Mouse (Mus musculus): ENCODE results near the gene Krt19. TPM values are rescaled to one million over a fixed set of nuclear protein-coding genes. Genes with fewer than 3 reads are reported as not detected.

Krt19 gene
- 0.55 and 0.63 TPM in 2 replicates for polyA plus RNA-seq (2015; fragmentation: Nextera tagmentation; extraction: Ambion mirVana)

GRCm38 (mm10) chr11:100148615-100149330, at the start of gene Krt19:
Gene Krt19, minus strand, starts transcription at chr11:100148665.

GRCm38 (mm10) chr11:100192992-100193391, 44.5 kb upstream of the Krt19 start, which contains the start of gene Krt9:
Gene Krt9, minus strand, starts transcription at chr11:100193246.

GRCm38 (mm10) chr11:100135731-100136130, 12.7 kb downstream of the Krt19 start, which contains the start of gene Krt15:
Gene Krt15, minus strand, starts transcription at chr11:100135928.

GRCm38 (mm10) chr11:100121466-100121865, 27.0 kb downstream of the Krt19 start, which contains the start of gene Krt13:
Gene Krt13, minus strand, starts transcription at chr11:100121566.

GRCm38 (mm10) chr11:100105576-100106122, 42.8 kb downstream of the Krt19 start, which contains the start of gene Krt36:
Gene Krt36, minus strand, starts transcription at chr11:100105626.

GRCm38 (mm10) chr11:100096141-100096540, 52.3 kb downstream of the Krt19 start, which contains the start of gene Krt35:
Gene Krt35, minus strand, starts transcription at chr11:100096241.

Other genes starting within 250 kb of the Krt19 start
- not detected in 2 replicates for gene Krtap31-1, start 240.7 kb downstream of the Krt19 start, polyA plus RNA-seq (2015; fragmentation: Nextera tagmentation; extraction: Ambion mirVana)
- gene Gm11565, start 233.9 kb downstream of the Krt19 start, polyA plus RNA-seq (2015; fragmentation: Nextera tagmentation; extraction: Ambion mirVana) = not detected in 2 replicates
- not detected in 2 replicates for gene Krtap31-2, start 212.4 kb downstream of the Krt19 start, polyA plus RNA-seq (2015; fragmentation: Nextera tagmentation; extraction: Ambion mirVana)
- gene Krtap9-5, start 200.2 kb downstream of the Krt19 start, polyA plus RNA-seq (2015; fragmentation: Nextera tagmentation; extraction: Ambion mirVana) = not detected in 2 replicates
- gene Krtap29-1, start 169.6 kb downstream of the Krt19 start, polyA plus RNA-seq (2015; fragmentation: Nextera tagmentation; extraction: Ambion mirVana) = not detected in 2 replicates
- gene Krtap16-1, start 162.1 kb downstream of the Krt19 start, polyA plus RNA-seq (2015; fragmentation: Nextera tagmentation; extraction: Ambion mirVana) = not detected in 2 replicates
- gene Krtap17-1, start 154.7 kb downstream of the Krt19 start, polyA plus RNA-seq (2015; fragmentation: Nextera tagmentation; extraction: Ambion mirVana) = 0.35 TPM in 1 of 2 replicates, not detected in the other
- not detected in 2 replicates for gene Krt33a, start 132.5 kb downstream of the Krt19 start, polyA plus RNA-seq (2015; fragmentation: Nextera tagmentation; extraction: Ambion mirVana)
- 1.1 and 1.4 TPM in 2 replicates for gene Krt33b, start 118.8 kb downstream of the Krt19 start, polyA plus RNA-seq (2015; fragmentation: Nextera tagmentation; extraction: Ambion mirVana)
- not detected in 2 replicates for gene Krt34, start 107.1 kb downstream of the Krt19 start, polyA plus RNA-seq (2015; fragmentation: Nextera tagmentation; extraction: Ambion mirVana)
- gene Krt31, start 98.1 kb downstream of the Krt19 start, polyA plus RNA-seq (2015; fragmentation: Nextera tagmentation; extraction: Ambion mirVana) = 0.22 and 0.33 TPM in 2 replicates
- gene Krt32, start 60.4 kb downstream of the Krt19 start, polyA plus RNA-seq (2015; fragmentation: Nextera tagmentation; extraction: Ambion mirVana) = not detected in 2 replicates
- gene Krt35, start 52.4 kb downstream of the Krt19 start, polyA plus RNA-seq (2015; fragmentation: Nextera tagmentation; extraction: Ambion mirVana) = 0.07 TPM in 1 of 2 replicates, not detected in the other
- gene Krt36, start 43.0 kb downstream of the Krt19 start, polyA plus RNA-seq (2015; fragmentation: Nextera tagmentation; extraction: Ambion mirVana) = not detected in 2 replicates
- gene Krt13, start 27.1 kb downstream of the Krt19 start, polyA plus RNA-seq (2015; fragmentation: Nextera tagmentation; extraction: Ambion mirVana) = not detected in 2 replicates
- 19.8 TPM in 1 of 2 replicates, not detected in the other for gene Krt15, start 12.7 kb downstream of the Krt19 start, polyA plus RNA-seq (2015; fragmentation: Nextera tagmentation; extraction: Ambion mirVana)
- gene Krt9, start 44.6 kb upstream of the Krt19 start, polyA plus RNA-seq (2015; fragmentation: Nextera tagmentation; extraction: Ambion mirVana) = not detected in 2 replicates
- 0.09 and 68.1 TPM in 2 replicates for gene Krt14, start 58.9 kb upstream of the Krt19 start, polyA plus RNA-seq (2015; fragmentation: Nextera tagmentation; extraction: Ambion mirVana)
- 0.69 TPM in 1 of 2 replicates, not detected in the other for gene Krt16, start 100.2 kb upstream of the Krt19 start, polyA plus RNA-seq (2015; fragmentation: Nextera tagmentation; extraction: Ambion mirVana)
- 15.6 TPM in 1 of 2 replicates, not detected in the other for gene Krt17, start 112.4 kb upstream of the Krt19 start, polyA plus RNA-seq (2015; fragmentation: Nextera tagmentation; extraction: Ambion mirVana)
- not detected in 2 replicates for gene Krt42, start 121.2 kb upstream of the Krt19 start, polyA plus RNA-seq (2015; fragmentation: Nextera tagmentation; extraction: Ambion mirVana)
- 1,439 and 1,728 TPM in 2 replicates for gene Eif1, start 171.2 kb upstream of the Krt19 start, polyA plus RNA-seq (2015; fragmentation: Nextera tagmentation; extraction: Ambion mirVana)
- 0.44 TPM in 1 of 2 replicates, not detected in the other for gene Gast, start 185.7 kb upstream of the Krt19 start, polyA plus RNA-seq (2015; fragmentation: Nextera tagmentation; extraction: Ambion mirVana)
- gene Hap1, start 207.5 kb upstream of the Krt19 start, polyA plus RNA-seq (2015; fragmentation: Nextera tagmentation; extraction: Ambion mirVana) = 0.51 and 0.56 TPM in 2 replicates
- gene Jup, start 249.1 kb upstream of the Krt19 start, polyA plus RNA-seq (2015; fragmentation: Nextera tagmentation; extraction: Ambion mirVana) = 36.6 and 44.0 TPM in 2 replicates